Mouse (Mus musculus) heart, postnatal 0 days (tissue): Measurements from ENCODE around the gene Cers5.

ENCODE experiments used
- CTCF ChIP-seq: IDR thresholded peaks from 2 replicates; pipeline ENCODE4 v1.5.1; 2016; ENCODE audit warnings: antibody characterized with exemption, control low read depth, low read depth
- EP300 ChIP-seq: IDR thresholded peaks from 2 replicates; pipeline ENCODE4 v1.6.1; 2016; ENCODE audit warnings: antibody characterized with exemption, low read depth

- TF ChIP-seq CTCF (no peak), EP300 (no peak)
These were observed 33.5 kb upstream of the Cers5 start for GRCm38 (mm10) chr15:99806171-99806570.
